Mouse (Mus musculus): ENCODE data around the gene Exosc1.

Exosc1 gene

DNA sequence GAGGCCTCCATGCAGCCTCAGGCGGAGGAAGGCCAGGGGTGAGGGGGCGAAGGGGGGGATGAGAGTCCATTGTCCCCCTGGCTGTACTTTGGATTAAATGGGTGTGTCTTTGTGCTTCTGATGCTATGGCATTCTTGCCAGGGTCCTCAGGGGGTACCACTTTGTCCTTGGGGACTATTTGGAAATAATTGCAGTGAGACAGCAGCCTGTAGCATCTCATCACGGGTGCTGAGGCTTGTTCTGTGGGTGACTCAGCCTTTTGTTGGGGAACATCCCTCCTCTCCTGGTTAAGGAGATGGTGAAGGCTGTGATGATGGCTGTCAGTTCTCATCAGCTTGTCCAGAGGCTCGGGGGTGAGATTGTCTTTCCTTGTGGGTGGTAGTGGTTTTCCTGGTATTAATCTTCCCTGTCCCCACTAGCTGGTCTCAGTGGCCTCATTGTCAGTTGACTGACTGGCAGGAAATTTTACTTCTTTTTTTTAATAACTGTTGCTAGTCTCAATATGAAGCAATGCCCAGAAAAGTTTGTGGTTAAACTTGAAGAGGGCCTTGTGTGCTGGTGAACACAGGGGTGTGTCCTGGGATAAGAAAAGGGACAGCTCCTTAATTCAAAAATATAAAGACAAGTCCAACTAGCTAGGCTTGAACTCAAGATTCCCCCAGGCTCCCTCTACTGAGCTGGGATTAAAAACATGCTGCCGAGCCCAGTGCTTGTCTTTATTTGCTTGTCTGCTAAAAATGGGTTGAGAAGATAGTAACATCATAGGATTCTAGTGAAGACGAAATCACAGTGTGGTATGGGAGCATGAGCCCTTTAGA lies 19.2 kb downstream of the Exosc1 start:
- DNase-seq (ENCODE audit: extremely low spot score): no peak

GRCm38 (mm10) chr19:41912121-41913080 lies 20.8 kb downstream of the Exosc1 start:
- DNase-seq (ENCODE audit: extremely low spot score): peak; percentile 55

GRCm38 (mm10) chr19:41911178-41912073 lies 21.8 kb downstream of the Exosc1 start, which contains the start of gene Pgam1:
Pgam1 (plus strand) TSS chr19:41911923.
- DNase-seq (ENCODE audit: extremely low spot score): peak; percentile 99

DNA sequence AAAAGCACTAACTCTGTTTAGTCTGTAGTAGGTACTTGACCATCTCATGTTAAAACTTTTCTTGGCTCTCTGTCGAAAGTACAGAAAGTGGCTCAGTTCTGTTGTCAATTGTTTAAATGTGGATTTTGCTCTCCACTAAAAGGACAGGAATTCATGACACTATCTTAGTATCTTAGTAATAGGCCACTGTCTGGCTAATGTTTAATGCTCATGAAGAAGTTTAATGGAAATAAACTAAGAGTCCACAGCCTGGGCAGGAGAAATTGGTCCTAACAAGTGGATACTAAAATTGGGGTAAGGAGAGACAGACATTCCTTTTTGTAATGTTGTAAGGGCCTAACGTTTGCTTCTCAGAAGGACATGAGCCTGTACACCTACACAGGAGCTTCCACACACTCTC lies 22.8 kb downstream of the Exosc1 start:
- no peak for DNase-seq (ENCODE audit: extremely low spot score)

- no peak for DNase-seq (ENCODE audit: extremely low spot score)
These were observed 24.5 kb downstream of the Exosc1 start for GRCm38 (mm10) chr19:41908736-41909135.

DNA sequence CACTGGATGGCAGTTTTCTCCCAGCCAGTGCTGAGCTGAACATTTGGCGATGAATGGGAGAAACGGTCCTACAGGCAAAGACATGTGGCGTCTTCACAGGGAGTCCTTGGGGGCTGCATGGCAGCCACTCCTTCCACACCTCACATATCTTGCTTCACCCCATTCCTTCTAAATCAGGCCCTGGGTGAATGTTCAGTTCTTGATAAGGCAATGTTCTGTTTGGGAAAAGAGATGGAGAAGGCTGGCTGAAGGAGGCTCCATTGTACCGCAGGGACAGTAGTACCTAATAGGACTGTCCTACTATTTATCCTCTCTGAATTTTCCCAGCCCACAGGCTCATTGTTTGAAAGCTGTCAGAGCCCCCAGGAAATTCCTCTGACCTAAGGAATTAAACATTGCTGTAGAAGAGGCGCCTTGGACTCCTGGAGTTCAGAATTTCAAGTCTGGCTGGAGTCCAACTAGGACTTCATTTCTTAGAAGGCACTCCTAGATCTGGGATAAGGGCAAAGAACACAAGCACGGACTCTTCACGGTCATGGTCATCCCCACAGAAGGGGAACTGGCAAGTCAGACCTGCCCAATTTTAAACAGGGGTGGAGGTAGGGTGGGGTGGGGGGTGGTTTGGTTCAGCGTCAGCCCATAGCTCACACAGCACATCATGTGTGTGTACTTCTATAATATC lies 26.0 kb downstream of the Exosc1 start:
- no peak for DNase-seq (ENCODE audit: extremely low spot score)

DNA sequence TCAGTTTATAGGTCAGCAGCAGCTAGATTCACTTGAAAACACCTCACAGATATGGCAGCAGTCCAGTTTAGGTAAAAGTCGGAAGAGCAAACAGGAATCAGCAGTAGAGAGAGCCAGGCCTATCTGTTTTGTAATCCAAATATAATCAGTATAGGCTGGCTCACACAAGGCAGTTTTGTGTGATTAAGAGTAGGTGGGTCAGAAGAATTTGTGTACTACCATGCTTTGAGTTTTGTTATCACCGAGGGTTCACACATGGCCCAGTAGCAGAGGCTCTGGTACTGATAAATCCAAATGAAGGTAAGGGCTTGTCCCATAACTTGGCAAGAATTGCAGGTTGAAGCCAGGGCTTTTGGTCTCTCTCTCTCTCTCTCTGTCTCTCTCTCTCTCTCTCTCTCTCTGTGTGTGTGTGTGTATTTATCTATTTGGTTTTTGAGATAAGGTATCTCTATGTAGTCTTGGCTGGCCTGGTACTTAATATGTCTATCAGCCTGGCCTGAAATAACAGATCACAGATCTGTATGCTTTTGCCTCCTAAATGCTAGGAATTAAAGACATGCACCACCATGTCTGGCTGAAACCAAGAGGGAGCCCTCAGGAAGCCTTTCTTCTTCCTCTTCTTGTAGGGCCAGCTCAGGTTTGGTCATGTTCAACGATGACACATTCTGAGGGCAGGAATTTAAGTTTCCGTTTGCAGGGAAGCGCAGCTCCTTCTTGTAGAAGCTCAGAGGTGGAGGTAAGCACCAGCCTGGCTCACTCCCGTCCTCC lies 26.7 kb downstream of the Exosc1 start:
- DNase-seq (ENCODE audit: extremely low spot score): no peak

DNA sequence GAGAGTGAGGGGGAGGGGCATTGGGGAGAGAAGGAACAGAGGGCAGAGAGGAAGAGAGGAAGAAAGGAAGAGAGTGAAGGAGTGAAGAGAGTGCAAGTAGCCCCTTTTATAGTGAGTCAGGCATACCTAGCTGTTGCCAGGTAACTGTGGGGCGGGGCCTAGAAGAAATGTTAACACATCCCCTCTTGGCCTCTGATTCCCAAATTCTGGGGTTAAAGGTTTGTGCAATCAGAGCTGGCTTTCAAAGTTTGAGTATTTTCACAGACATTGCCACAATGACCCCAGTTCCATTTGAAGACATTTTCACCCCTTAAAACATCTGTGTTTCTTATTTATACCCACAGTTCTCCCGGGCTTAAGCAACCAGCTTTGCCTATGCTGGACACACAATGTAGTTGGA lies 28.0 kb downstream of the Exosc1 start:
- no peak for DNase-seq (ENCODE audit: extremely low spot score)

DNA sequence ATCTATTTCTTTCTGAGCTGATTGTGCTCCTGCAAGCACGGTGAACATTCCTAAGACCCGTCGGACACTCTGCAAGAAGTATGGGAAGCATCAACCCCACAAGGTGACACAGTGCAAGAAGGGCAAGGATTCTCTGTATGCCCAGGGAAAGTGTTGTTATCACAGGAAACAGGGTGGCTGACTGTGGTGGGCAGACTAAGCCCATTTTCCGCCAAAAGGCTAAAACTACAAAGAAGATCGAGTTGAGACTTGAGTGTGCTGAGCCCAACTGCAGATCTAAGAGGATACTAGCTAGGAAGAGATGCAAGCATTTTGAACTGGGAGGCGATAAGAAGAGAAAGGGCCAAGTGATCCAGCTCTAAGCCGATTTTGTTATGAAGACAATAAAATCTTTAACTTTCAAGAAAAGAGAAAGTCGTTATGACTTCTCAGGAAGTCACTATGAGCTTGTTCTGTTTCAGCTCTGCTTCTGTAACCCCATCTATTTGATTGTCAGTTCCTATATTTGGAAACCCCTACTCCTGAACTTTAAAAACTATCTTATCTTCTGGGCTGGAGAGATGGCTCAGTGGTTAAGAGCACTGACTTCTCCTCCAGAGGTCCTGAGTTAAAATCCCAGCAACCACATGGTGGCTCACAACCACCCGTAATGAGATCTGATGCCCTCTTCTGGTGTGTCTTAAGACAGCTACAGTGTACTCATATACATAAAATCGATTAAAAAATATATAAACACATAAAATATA lies 30.2 kb downstream of the Exosc1 start:
- DNase-seq (ENCODE audit: extremely low spot score): no peak

DNA sequence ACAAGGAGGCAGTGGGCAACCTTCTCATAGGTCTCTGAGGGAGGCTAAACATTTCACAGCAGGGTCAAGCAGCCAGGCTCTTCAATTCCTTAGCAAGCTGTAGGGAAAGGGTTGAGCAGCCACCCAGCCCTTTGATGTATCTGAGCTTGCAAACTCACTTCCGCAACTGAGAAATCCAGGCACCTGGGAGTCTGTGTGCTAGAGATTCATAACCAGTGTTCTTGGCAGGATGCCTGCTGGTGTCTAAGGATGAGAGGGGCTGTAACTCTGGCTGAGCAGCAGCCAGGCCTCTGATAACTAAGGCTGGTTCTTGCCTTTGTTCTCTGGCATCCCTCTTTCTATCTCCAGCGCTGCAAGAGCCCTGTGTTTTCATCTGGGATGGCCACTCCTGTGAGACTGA lies 31.5 kb downstream of the Exosc1 start:
- DNase-seq (ENCODE audit: extremely low spot score): no peak

DNA sequence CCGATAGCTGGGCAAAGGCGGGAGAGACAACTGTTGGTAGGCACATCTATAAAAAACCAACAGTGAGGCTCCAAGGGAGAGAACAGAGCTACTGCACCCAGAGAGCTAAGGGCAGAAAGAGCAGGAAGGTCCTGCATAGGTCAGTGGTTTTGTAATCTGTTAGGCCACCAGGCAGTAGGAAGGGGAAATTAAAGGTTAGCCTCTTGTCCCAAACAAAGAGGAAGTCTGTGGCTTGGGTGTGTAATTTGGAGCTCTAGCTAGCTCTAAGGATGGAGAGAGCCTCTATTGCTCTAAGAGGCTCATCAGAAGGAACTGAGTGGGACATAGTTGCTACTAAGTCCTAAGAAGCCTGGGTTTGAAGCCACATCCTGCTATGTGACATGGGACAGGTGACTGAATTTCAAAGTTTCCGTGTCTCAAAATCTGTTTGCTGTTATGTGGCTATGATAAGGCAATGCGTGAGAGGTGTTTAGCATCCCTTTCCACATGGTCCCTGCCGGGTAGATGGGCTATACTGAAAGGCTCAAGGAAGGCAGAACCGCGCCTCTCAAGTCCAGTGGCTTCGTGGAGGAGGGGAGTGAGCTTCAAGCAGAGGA lies 32.6 kb downstream of the Exosc1 start:
- DNase-seq (ENCODE audit: extremely low spot score): no peak

- DNase-seq (ENCODE audit: extremely low spot score): peak; percentile 42
These were observed 34.4 kb downstream of the Exosc1 start for GRCm38 (mm10) chr19:41898860-41899259.

DNA sequence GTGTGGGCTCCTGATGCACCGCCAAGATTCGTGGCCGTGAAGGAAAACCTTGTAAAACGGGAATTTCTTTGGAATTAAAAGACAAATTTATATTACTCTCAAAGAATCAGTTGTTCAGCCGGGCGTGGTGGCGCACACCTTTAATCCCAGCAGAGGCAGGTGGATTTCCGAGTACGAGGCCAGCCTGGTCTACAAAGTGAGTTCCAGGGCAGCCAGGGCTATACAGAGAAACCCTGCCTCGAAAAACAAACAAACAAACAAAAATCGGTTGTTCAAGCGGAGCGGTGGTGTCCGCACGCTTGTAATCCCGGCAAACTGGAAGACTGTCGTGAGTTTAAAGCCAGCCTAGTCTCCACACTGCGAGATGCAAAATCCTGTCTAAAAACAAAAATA lies 36.9 kb downstream of the Exosc1 start:
- DNase-seq (ENCODE audit: extremely low spot score): no peak

- DNase-seq (ENCODE audit: extremely low spot score): peak; percentile 87
These were observed 37.5 kb downstream of the Exosc1 start, which contains the start of gene Rrp12 for GRCm38 (mm10) chr19:41895460-41896318. Rrp12 (minus strand) TSS chr19:41896173.

DNA sequence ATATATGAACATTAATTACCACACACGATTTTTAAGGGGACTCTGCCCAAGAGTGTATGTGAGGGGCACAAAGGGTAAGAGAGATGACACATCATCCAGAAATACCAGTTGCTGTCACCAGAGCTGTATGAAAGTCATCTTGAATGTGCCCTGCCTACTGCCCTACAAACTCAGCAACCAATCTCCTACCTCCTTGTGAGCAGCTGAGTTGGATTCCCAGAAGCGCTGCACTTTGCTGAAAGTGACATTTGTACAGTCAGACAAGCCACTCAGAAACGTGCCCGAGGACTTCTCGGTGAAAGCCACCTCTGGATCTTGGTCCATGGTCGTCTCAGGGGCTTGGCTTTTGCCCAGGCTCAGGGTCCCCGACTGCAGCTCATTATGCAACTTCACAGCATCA lies 38.3 kb downstream of the Exosc1 start:
- no peak for DNase-seq (ENCODE audit: extremely low spot score)

DNA sequence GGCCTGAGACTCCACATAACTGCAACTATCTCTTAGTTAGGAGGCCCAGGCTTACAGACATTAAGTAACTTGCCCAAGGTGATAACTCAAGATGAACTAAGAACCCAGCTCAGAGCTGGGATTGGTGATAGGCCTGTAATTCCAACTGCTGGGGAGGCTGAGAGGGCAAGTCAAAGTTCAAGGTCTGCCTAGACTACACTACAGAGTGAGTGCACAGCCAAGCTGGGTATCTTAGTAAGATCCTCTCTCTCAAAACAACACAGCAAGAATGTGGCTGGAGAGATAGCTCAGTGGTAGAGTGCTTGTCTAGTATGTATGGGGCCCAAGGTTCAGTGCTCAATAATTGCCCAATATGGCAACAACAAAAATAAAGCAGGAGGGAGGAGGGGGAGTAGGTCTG lies 45.0 kb downstream of the Exosc1 start:
- DNase-seq (ENCODE audit: extremely low spot score): no peak

GRCm38 (mm10) chr19:41883882-41884281 lies 49.3 kb downstream of the Exosc1 start:
- no peak for DNase-seq (ENCODE audit: extremely low spot score)

GRCm38 (mm10) chr19:41881842-41882241 lies 51.4 kb downstream of the Exosc1 start:
- no peak for DNase-seq (ENCODE audit: extremely low spot score)

Measured in embryo, embryonic 9.5 days (tissue).